8 mouse cellular contexts compared by ENCODE assay signal in genomic region chr5:144189950-144190583, GRCm38 (mm10). TPM values are rescaled to one million over a fixed set of nuclear protein-coding genes. Genes with fewer than 3 reads are reported as not detected.
DNase-seq lines count a peak whose midpoint lies in the region; ATAC-seq and TF ChIP-seq lines count a peak whose summit lies in the region.

Bhlha15 (plus strand) TSS chr5:144190286.

- 9% methylated on average over 21 of the region's 26 CpGs for WGBS in forebrain, embryonic 14.5 days
- WGBS in intestine, postnatal 0 days, result 3% methylated on average over 24 of the region's 26 CpGs
- WGBS in liver, postnatal 0 days (ENCODE audit: insufficient replicate concordance), result 2% methylated on average over 22 of the region's 26 CpGs
- WGBS in neural tube, embryonic 14.5 days, result 8% methylated on average over 24 of the region's 26 CpGs

- TF ChIP-seq RAD21 in CH12.LX (IDR thresholded peaks at IDR 0.05; ENCODE audit: low read depth, low read length), result no peak

- in situ Hi-C loops in CH12.LX (cut with MboI; ENCODE audit: low pct_ligation_motif_present, low pct_unique_long_range_greater_than_20kb, low sequenced_read_pairs), result no loop called here

- no peak within 1 kb of the TSS for H3K27ac ChIP-seq in CH12.LX (ENCODE audit: insufficient read depth, low read depth)
- no peak within 1 kb of the TSS for H3K27ac ChIP-seq in forebrain, embryonic 14.5 days (ENCODE audit: low read depth, low read length)
- H3K27ac ChIP-seq in intestine, postnatal 0 days (ENCODE audit: low read depth, low read length), result no peak within 1 kb of the TSS
- H3K27ac ChIP-seq in liver, postnatal 0 days (ENCODE audit: low read depth), result 0 out of 2 replicates have a peak within 1 kb of the TSS, but pooled peaks have one; percentile 34
- H3K27ac ChIP-seq in neural tube, embryonic 14.5 days (ENCODE audit: low read depth, low read length), result no peak within 1 kb of the TSS

- peak; percentile 74 for ATAC-seq in forebrain, embryonic 14.5 days
- peak; percentile 52 for ATAC-seq in intestine, postnatal 0 days
- ATAC-seq in liver, postnatal 0 days, result peak; percentile 85
- ATAC-seq in neural tube, embryonic 14.5 days (ENCODE audit: low read depth), result no peak

- peak; percentile 61 for TF ChIP-seq POLR2A in CH12.LX (IDR thresholded peaks at IDR 0.05; ENCODE audit: low read depth, low read length)

- no peaks in the 10 kb centered on the region for H3K79me2 ChIP-seq in CH12.LX (replicated peaks; ENCODE audit: control insufficient read depth, extremely low read depth, insufficient read depth, poor library complexity, severe bottlenecking)

- no peaks in the 10 kb centered on the region for H3K9me3 ChIP-seq in CH12.LX (replicated peaks; ENCODE audit: low read length)
- no peaks in the 10 kb centered on the region for H3K9me3 ChIP-seq in forebrain, embryonic 14.5 days (replicated peaks; ENCODE audit: control insufficient read depth, low read length)
- H3K9me3 ChIP-seq in intestine, postnatal 0 days (ENCODE audit: control insufficient read depth), result no peaks in the 10 kb centered on the region
- H3K9me3 ChIP-seq in liver, postnatal 0 days (ENCODE audit: low read length), result no peaks in the 10 kb centered on the region
- no peaks in the 10 kb centered on the region for H3K9me3 ChIP-seq in neural tube, embryonic 14.5 days (ENCODE audit: control insufficient read depth, low read length)

- peak within 1 kb of the TSS; percentile 83 for H3K4me2 ChIP-seq in CH12.LX (ENCODE audit: insufficient read depth, low read depth, poor library complexity, severe bottlenecking)
- H3K4me2 ChIP-seq in forebrain, embryonic 14.5 days (ENCODE audit: low read length), result peak within 1 kb of the TSS; percentile 45
- H3K4me2 ChIP-seq in intestine, postnatal 0 days (replicated peaks; ENCODE audit: low read depth), result peak within 1 kb of the TSS; percentile 63
- H3K4me2 ChIP-seq in liver, postnatal 0 days (ENCODE audit: low read depth, low read length), result peak within 1 kb of the TSS; percentile 71
- H3K4me2 ChIP-seq in neural tube, embryonic 14.5 days (ENCODE audit: low read depth, low read length), result peak within 1 kb of the TSS; percentile 39

- H3K27me3 ChIP-seq in CH12.LX (replicated peaks), result no peaks in the 10 kb centered on the region
- no peaks in the 10 kb centered on the region for H3K27me3 ChIP-seq in forebrain, embryonic 14.5 days (replicated peaks; ENCODE audit: control insufficient read depth, insufficient read depth, low read length)
- H3K27me3 ChIP-seq in intestine, postnatal 0 days (replicated peaks; ENCODE audit: control insufficient read depth, insufficient read depth, low read length), result no peaks in the 10 kb centered on the region
- no peaks in the 10 kb centered on the region for H3K27me3 ChIP-seq in liver, postnatal 0 days (ENCODE audit: insufficient read depth, low read length)
- H3K27me3 ChIP-seq in neural tube, embryonic 14.5 days (ENCODE audit: control insufficient read depth, insufficient read depth, low read length), result no peaks in the 10 kb centered on the region

- DNase-seq in CH12.LX (ENCODE audit: extremely low read depth), result peak; percentile 84
- DNase-seq in adrenal gland, postnatal 10 days, result peak; percentile 75
- peak; percentile 41 for DNase-seq in forebrain, embryonic 14.5 days (ENCODE audit: low spot score)
- DNase-seq in liver, postnatal 0 days, result peak; percentile 82
- peak; percentile 85 for DNase-seq in thymus, postnatal 4 days
- DNase-seq in layer of hippocampus, postnatal 25 days (ENCODE audit: extremely low spot score in 1 of 2, low spot score in 1 of 2), result no peak

- peaks cover 24 to 50% of the 10 kb centered on the region in 2 experiments for H3K4me1 ChIP-seq in CH12.LX (ENCODE audit: control insufficient read depth in 1 of 2, insufficient read depth in 2 of 2)
- peaks cover 7% of the 10 kb centered on the region; the same call in 1 of the 2 replicates for H3K4me1 ChIP-seq in forebrain, embryonic 14.5 days (ENCODE audit: control insufficient read depth, insufficient read depth, low read length)
- peaks cover 4% of the 10 kb centered on the region; the same call in 1 of the 2 replicates for H3K4me1 ChIP-seq in intestine, postnatal 0 days (replicated peaks; ENCODE audit: control insufficient read depth, insufficient read depth, low read length)
- peaks cover 21% of the 10 kb centered on the region for H3K4me1 ChIP-seq in liver, postnatal 0 days (ENCODE audit: insufficient read depth)
- peaks cover 6% of the 10 kb centered on the region; the same call in 1 of the 2 replicates for H3K4me1 ChIP-seq in neural tube, embryonic 14.5 days (ENCODE audit: control insufficient read depth, insufficient read depth, low read length)

- dilution Hi-C loops in CH12.LX (cut with MboI; ENCODE audit: extremely low pct_ligation_motif_present, extremely low pct_unique_long_range_greater_than_20kb, low sequenced_read_pairs), result no loop called here

- H3K4me3 ChIP-seq in CH12.LX (replicated peaks in 1 of 3; ENCODE audit: low read depth in 2 of 3, low read length in 2 of 3, poor library complexity in 1 of 3), result peak within 1 kb of the TSS; percentile 44 to 60 (median 50)
- H3K4me3 ChIP-seq in forebrain, embryonic 14.5 days (ENCODE audit: low read depth, low read length), result 0 out of 2 replicates have a peak within 1 kb of the TSS, but pooled peaks have one; percentile 6
- 0 out of 2 replicates have a peak within 1 kb of the TSS, but pooled peaks have one; percentile 9 for H3K4me3 ChIP-seq in intestine, postnatal 0 days (ENCODE audit: low read depth, low read length)
- H3K4me3 ChIP-seq in liver, postnatal 0 days (ENCODE audit: low read depth, low read length), result peak within 1 kb of the TSS; percentile 38
- H3K4me3 ChIP-seq in neural tube, embryonic 14.5 days (ENCODE audit: low read depth, low read length), result no peak within 1 kb of the TSS

- peaks cover 6 to 51% of the 10 kb centered on the region in 2 experiments for H3K36me3 ChIP-seq in CH12.LX (replicated peaks in 1 of 2; ENCODE audit: control insufficient read depth in 1 of 2, insufficient read depth in 1 of 2, low read length in 1 of 2)
- peaks cover 19% of the 10 kb centered on the region for H3K36me3 ChIP-seq in forebrain, embryonic 14.5 days (ENCODE audit: control insufficient read depth, insufficient read depth, low read length)
- H3K36me3 ChIP-seq in intestine, postnatal 0 days (ENCODE audit: control insufficient read depth, insufficient read depth), result peaks cover 15% of the 10 kb centered on the region
- peaks cover 8% of the 10 kb centered on the region for H3K36me3 ChIP-seq in liver, postnatal 0 days (replicated peaks; ENCODE audit: insufficient read depth, low read length)
- peaks cover 7% of the 10 kb centered on the region for H3K36me3 ChIP-seq in neural tube, embryonic 14.5 days (ENCODE audit: control insufficient read depth, insufficient read depth, low read length)

- peak within 1 kb of the TSS; percentile 38; the same call in 1 of the 2 replicates for H3K9ac ChIP-seq in CH12.LX (ENCODE audit: insufficient read depth, low read depth)
- H3K9ac ChIP-seq in forebrain, embryonic 14.5 days (ENCODE audit: low read length), result no peak within 1 kb of the TSS
- H3K9ac ChIP-seq in intestine, postnatal 0 days (ENCODE audit: low read depth, low read length), result no peak within 1 kb of the TSS
- H3K9ac ChIP-seq in liver, postnatal 0 days (replicated peaks), result no peak within 1 kb of the TSS
- H3K9ac ChIP-seq in neural tube, embryonic 14.5 days (replicated peaks; ENCODE audit: low read depth, low read length), result 0 out of 2 replicates have a peak within 1 kb of the TSS, but pooled peaks have one; percentile 16

- peak; percentile 46; the same call in 1 of the 2 replicates for TF ChIP-seq EP300 in CH12.LX (IDR thresholded peaks at IDR 0.05; ENCODE audit: low read length)
- TF ChIP-seq EP300 in liver, postnatal 0 days (IDR thresholded peaks at IDR 0.05; ENCODE audit: low read depth), result peak; percentile 25; the same call in 1 of the 2 replicates

- TF ChIP-seq CTCF in CH12.LX (conservative IDR thresholded peaks at IDR 0.05 in 1 of 2, IDR thresholded peaks at IDR 0.05 in 1 of 2; ENCODE audit: low read depth in 2 of 2, low read length in 2 of 2), result no peak
- no peak for TF ChIP-seq CTCF in intestine, postnatal 0 days (IDR thresholded peaks at IDR 0.05; ENCODE audit: low read depth)
- TF ChIP-seq CTCF in liver, postnatal 0 days (IDR thresholded peaks at IDR 0.05; ENCODE audit: low read depth), result no peak

TF ChIP-seq in CH12.LX, 34 proteins besides CTCF, POLR2A, EP300 and RAD21 (continues in another document):
- peak; percentile 77 for TF ChIP-seq IRF4 (IDR thresholded peaks at IDR 0.05; ENCODE audit: low read depth, low read length)
- peak; percentile 82 for TF ChIP-seq MAZ (IDR thresholded peaks at IDR 0.05; ENCODE audit: low read depth, low read length)
- TF ChIP-seq MEF2A (IDR thresholded peaks at IDR 0.05; ENCODE audit: borderline replicate concordance, low read depth, low read length), result no peak
- no peak for TF ChIP-seq JUND (conservative IDR thresholded peaks at IDR 0.05; ENCODE audit: low read depth, low read length)
- TF ChIP-seq RCOR1 (conservative IDR thresholded peaks at IDR 0.05; ENCODE audit: low read depth, low read length), result no peak
- peak; percentile 93 for TF ChIP-seq MXI1 (IDR thresholded peaks at IDR 0.05; ENCODE audit: low read depth, low read length)
- no peak for TF ChIP-seq POLR2AphosphoS2 (IDR thresholded peaks at IDR 0.05; ENCODE audit: low read depth, low read length)
- TF ChIP-seq E2F4 (IDR thresholded peaks at IDR 0.05; ENCODE audit: insufficient replicate concordance, low read depth, low read length), result no peak
- TF ChIP-seq MYC (IDR thresholded peaks at IDR 0.05; ENCODE audit: low read depth, low read length), result peak; percentile 74
- 0 out of 2 replicates have a peak, but pooled peaks have one; percentile 25 for TF ChIP-seq CHD2 (IDR thresholded peaks at IDR 0.05; ENCODE audit: low read length)
- TF ChIP-seq HCFC1 (IDR thresholded peaks at IDR 0.05; ENCODE audit: low read depth, low read length), result no peak
- TF ChIP-seq BHLHE40 (IDR thresholded peaks at IDR 0.05; ENCODE audit: low read depth, low read length), result peak; percentile 84
- TF ChIP-seq NRF1 (IDR thresholded peaks at IDR 0.05; ENCODE audit: low read depth, low read length), result no peak
- TF ChIP-seq ZC3H11A (IDR thresholded peaks at IDR 0.05; ENCODE audit: low read depth, low read length), result no peak
- no peak for TF ChIP-seq ELF1 (IDR thresholded peaks at IDR 0.05; ENCODE audit: low read depth, low read length)

RNA-seq across cellular contexts. Expression of gene Bhlha15, which starts in this region (rescaled TPM):
- total RNA-seq in CH12.LX (2012; rRNA removed), result 6.1 and 9.1 TPM in 2 replicates
- total RNA-seq in CH12.LX (2014; rRNA removed), result 0.90 and 1.00 TPM in 2 replicates
- polyA plus RNA-seq in CH12.LX (2012; ENCODE audit: insufficient read length, low read depth), result 4.0 TPM in 2 replicates
- under 1 TPM; 0.66 to 0.97 TPM for total RNA-seq in adrenal gland, postnatal 10 days (2021)
- 0.06 TPM in 1 of 2 replicates, not detected in the other for polyA plus RNA-seq in forebrain, embryonic 14.5 days (2014; fragmentation: Nextera tagmentation; extraction: Ambion mirVana)
- 0.13 and 0.16 TPM in 2 replicates for polyA plus RNA-seq in intestine, postnatal 0 days (2015; fragmentation: Nextera tagmentation; extraction: Ambion mirVana)
- 0.16 and 0.19 TPM in 2 replicates for polyA plus RNA-seq in liver, postnatal 0 days (2015; fragmentation: Nextera tagmentation; extraction: Ambion mirVana)
- polyA plus RNA-seq in neural tube, embryonic 14.5 days (2014; fragmentation: Nextera tagmentation; extraction: Ambion mirVana), result 0.14 and 0.28 TPM in 2 replicates
- total RNA-seq in layer of hippocampus, postnatal 25 days (2021), result under 1 TPM; 0.17 to 0.26 TPM

Comparison
In these comparisons a context has a peak if more than half of its experiments do, and no peak if none do; other contexts are left out.
1. Peak in DNase-seq in adrenal gland, postnatal 10 days; RNA of the gene not detected or under 1 TPM.
2. Peak in DNase-seq, ATAC-seq, H3K4me3 ChIP-seq and H3K4me2 ChIP-seq in forebrain, embryonic 14.5 days; RNA of the gene not detected or under 1 TPM.
3. Peak in ATAC-seq, H3K4me3 ChIP-seq and H3K4me2 ChIP-seq in intestine, postnatal 0 days; RNA of the gene not detected or under 1 TPM.
4. Peak in DNase-seq, ATAC-seq, H3K4me3 ChIP-seq, H3K27ac ChIP-seq and H3K4me2 ChIP-seq in liver, postnatal 0 days; RNA of the gene not detected or under 1 TPM.
5. DNase-seq: peak in CH12.LX (single experiment) and thymus, postnatal 4 days (single experiment); none in layer of hippocampus, postnatal 25 days (0 of 2).
6. H3K9ac ChIP-seq: peak in CH12.LX (single experiment) and neural tube, embryonic 14.5 days (single experiment); none in forebrain, embryonic 14.5 days (single experiment), intestine, postnatal 0 days (single experiment) and liver, postnatal 0 days (single experiment).
7. Peak in every context shown above with its lines, with median percentiles within 50 percentile points of each other: H3K4me2 ChIP-seq.